Mouse (Mus musculus) lung, postnatal 0 days (tissue): ENCODE results near the gene Dock7.

Source experiments
- CTCF ChIP-seq: IDR thresholded peaks from 2 replicates; pipeline ENCODE4 v1.5.1; 2016; ENCODE audit warnings: antibody characterized with exemption, mild to moderate bottlenecking
- EP300 ChIP-seq: IDR thresholded peaks from 2 replicates; pipeline ENCODE4 v1.6.1; 2016; ENCODE audit warnings: antibody characterized with exemption, mild to moderate bottlenecking, control low read depth

DNA sequence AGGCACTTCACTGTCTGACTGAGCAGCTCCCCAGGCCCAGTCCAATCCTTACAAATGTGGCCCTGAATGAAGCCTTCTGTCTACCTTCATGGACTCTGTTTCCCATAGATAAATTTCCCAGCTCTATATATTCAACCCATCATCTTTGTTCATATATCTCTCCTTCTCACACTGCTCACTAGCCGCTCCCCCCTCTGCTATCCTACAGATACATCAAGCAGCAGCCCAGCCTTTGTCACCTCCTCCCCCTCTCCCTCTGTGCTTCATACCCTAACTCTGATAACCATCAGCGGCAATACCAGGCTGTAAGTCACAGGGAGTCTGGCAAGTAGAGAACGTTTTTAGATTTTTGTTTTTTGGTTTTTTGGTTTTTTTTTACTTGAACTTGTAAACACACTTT, 75.9 kb downstream of the Dock7 start:
- TF ChIP-seq EP300 = no peak
- no peak for TF ChIP-seq CTCF
